Mouse (Mus musculus): ENCODE results near the gene Gm10974. TPM values are rescaled to one million over a fixed set of nuclear protein-coding genes. Genes with fewer than 3 reads are reported as not detected.

Gene Gm10974
- polyA plus RNA-seq, 1 experiment = not detected

- WGBS = 69% methylated on average over 8 of the region's 8 CpGs
- H3K27ac ChIP-seq (ENCODE audit: insufficient read depth, low read length) = no peak overlapping the region
- H3K4me3 ChIP-seq (replicated peaks; ENCODE audit: insufficient read depth, low read depth, low read length) = no peak overlapping the region
- no peak for DNase-seq
- TF ChIP-seq CTCF (IDR thresholded peaks at IDR 0.05; ENCODE audit: borderline replicate concordance, insufficient read depth, low read depth, low read length) = no peak
- no peaks in the 10 kb centered on the region for H3K27me3 ChIP-seq (ENCODE audit: control insufficient read depth, insufficient read depth, low read length)
- no peaks in the 10 kb centered on the region; the same call in 1 of the 2 replicates for H3K4me1 ChIP-seq (ENCODE audit: control insufficient read depth, insufficient read depth, low read length)
Measured at GRCm38 (mm10) chr7:66401605-66402004, 35.9 kb downstream of the Gm10974 start.

DNA sequence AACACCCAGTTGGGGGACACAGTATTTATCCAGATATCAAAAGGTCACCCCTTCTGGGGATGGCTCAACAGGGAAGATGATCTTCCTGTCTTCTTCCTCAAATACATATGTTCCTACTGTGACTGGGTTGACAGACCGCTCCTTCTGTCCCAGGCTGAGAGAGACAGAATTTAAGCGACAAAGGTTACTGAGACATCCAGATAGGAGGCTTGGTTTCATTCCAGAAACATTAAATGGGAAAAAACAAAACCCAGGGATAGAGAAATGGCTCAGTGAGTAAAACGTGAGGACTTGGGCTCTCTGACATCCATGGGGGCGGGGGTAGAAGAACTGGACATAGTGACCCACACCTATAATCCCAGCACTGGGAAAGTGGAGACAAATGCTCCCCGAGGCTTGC, 37.2 kb downstream of the Gm10974 start:
- WGBS = 78% methylated on average over 5 of the region's 5 CpGs
- Histone ChIP-seq H3K27ac (ENCODE audit: insufficient read depth, low read length) (no peak overlapping the region), H3K4me3 (replicated peaks; ENCODE audit: insufficient read depth, low read depth, low read length) (no peak overlapping the region), H3K27me3 (ENCODE audit: control insufficient read depth, insufficient read depth, low read length) (no peaks in the 10 kb centered on the region), H3K4me1 (ENCODE audit: control insufficient read depth, insufficient read depth, low read length) (no peaks in the 10 kb centered on the region)
- no peak for DNase-seq
- TF ChIP-seq CTCF (IDR thresholded peaks at IDR 0.05; ENCODE audit: borderline replicate concordance, insufficient read depth, low read depth, low read length) (no peak), POLR2A (IDR thresholded peaks at IDR 0.05; ENCODE audit: borderline replicate concordance, insufficient read depth, low read length) (no peak)

- Histone ChIP-seq H3K4me1 (ENCODE audit: control insufficient read depth, insufficient read depth, low read length) (no peaks in the 10 kb centered on the region), H3K27ac (ENCODE audit: insufficient read depth, low read length) (no peak overlapping the region), H3K27me3 (ENCODE audit: control insufficient read depth, insufficient read depth, low read length) (no peaks in the 10 kb centered on the region), H3K4me3 (replicated peaks; ENCODE audit: insufficient read depth, low read depth, low read length) (no peak overlapping the region)
- no peak for DNase-seq
- TF ChIP-seq CTCF (IDR thresholded peaks at IDR 0.05; ENCODE audit: borderline replicate concordance, insufficient read depth, low read depth, low read length) (no peak), POLR2A (IDR thresholded peaks at IDR 0.05; ENCODE audit: borderline replicate concordance, insufficient read depth, low read length) (no peak)
- WGBS = 28% methylated on average over 10 of the region's 10 CpGs
Measured at GRCm38 (mm10) chr7:66404141-66404540, 38.4 kb downstream of the Gm10974 start.

DNA sequence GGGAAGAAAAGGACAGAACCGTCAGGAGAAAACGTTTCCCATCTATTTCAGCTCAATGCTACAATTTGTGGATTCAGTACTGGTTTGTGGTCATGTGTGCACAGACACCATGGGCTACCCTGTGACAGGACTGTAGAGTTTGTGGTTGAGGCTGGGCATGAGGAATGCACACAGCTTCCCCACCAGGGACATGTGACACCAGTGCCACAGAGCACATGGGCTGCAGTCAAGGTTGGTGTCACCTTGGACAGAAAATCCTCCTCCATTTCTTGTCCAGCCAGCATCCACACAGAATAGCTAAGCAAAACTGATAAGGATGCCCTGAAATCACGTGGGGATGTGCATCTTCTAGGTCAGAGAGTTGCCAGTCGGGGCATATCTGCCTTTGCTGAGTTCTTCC, 39.1 kb downstream of the Gm10974 start:
- H3K4me3 ChIP-seq (replicated peaks; ENCODE audit: insufficient read depth, low read depth, low read length) = no peak overlapping the region
- 78% methylated on average over 4 of the region's 4 CpGs for WGBS
- DNase-seq = no peak
- TF ChIP-seq POLR2A (IDR thresholded peaks at IDR 0.05; ENCODE audit: borderline replicate concordance, insufficient read depth, low read length) = no peak
- no peak for TF ChIP-seq CTCF (IDR thresholded peaks at IDR 0.05; ENCODE audit: borderline replicate concordance, insufficient read depth, low read depth, low read length)
- no peak overlapping the region for H3K27ac ChIP-seq (ENCODE audit: insufficient read depth, low read length)
- no peaks in the 10 kb centered on the region for H3K4me1 ChIP-seq (ENCODE audit: control insufficient read depth, insufficient read depth, low read length)
- no peaks in the 10 kb centered on the region for H3K27me3 ChIP-seq (ENCODE audit: control insufficient read depth, insufficient read depth, low read length)

GRCm38 (mm10) chr7:66405541-66405940, 39.8 kb downstream of the Gm10974 start:
- 61% methylated on average over 11 of the region's 11 CpGs for WGBS
- H3K27me3 ChIP-seq (ENCODE audit: control insufficient read depth, insufficient read depth, low read length) = no peaks in the 10 kb centered on the region
- no peak overlapping the region for H3K4me3 ChIP-seq (replicated peaks; ENCODE audit: insufficient read depth, low read depth, low read length)
- no peak overlapping the region for H3K27ac ChIP-seq (ENCODE audit: insufficient read depth, low read length)
- TF ChIP-seq POLR2A (IDR thresholded peaks at IDR 0.05; ENCODE audit: borderline replicate concordance, insufficient read depth, low read length) = no peak
- TF ChIP-seq CTCF (IDR thresholded peaks at IDR 0.05; ENCODE audit: borderline replicate concordance, insufficient read depth, low read depth, low read length) = no peak
- DNase-seq = no peak
- no peaks in the 10 kb centered on the region for H3K4me1 ChIP-seq (ENCODE audit: control insufficient read depth, insufficient read depth, low read length)

DNA sequence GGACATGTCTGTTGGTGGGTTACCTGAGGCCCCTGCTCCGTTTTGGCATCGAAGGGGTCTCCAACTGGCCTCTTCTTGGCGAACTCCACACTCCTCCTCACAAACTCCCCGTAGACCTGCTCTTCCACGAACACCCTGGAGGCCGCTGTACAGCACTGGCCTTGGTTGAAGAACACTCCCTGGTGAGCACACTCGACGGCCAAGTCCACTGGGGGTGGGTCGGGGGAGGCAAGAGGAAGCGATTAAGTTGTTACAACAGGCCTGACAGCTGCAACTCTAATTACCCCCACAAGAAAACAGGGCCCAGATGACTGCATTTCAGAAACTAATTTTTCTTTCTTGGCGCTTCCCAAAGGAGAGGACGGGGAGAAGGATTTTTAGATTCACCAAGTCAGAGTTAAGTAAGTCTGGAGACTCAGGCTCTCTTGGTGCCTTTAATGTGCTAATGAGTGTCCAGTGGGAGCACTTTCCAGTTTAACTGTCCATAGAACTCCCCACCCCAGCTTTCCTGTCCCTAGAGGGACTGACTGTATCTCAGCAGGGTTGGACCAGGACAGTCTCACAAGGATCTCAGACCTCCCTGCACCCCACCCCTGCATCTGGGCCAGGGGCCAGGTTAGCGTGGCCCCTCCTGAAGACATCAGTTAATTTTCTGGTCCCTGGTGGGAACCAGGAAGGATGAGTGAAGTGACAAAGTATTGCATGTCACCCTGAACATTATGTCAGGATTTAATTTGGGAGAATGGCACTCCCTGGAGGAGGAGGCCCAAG, 40.4 kb downstream of the Gm10974 start:
- no peak overlapping the region for H3K4me3 ChIP-seq (replicated peaks; ENCODE audit: insufficient read depth, low read depth, low read length)
- DNase-seq = no peak
- H3K27ac ChIP-seq (ENCODE audit: insufficient read depth, low read length) = no peak overlapping the region
- H3K4me1 ChIP-seq (ENCODE audit: control insufficient read depth, insufficient read depth, low read length) = no peaks in the 10 kb centered on the region
- WGBS = 41% methylated on average over 13 of the region's 13 CpGs
- H3K27me3 ChIP-seq (ENCODE audit: control insufficient read depth, insufficient read depth, low read length) = no peaks in the 10 kb centered on the region
- no peak for TF ChIP-seq POLR2A (IDR thresholded peaks at IDR 0.05; ENCODE audit: borderline replicate concordance, insufficient read depth, low read length)
- no peak for TF ChIP-seq CTCF (IDR thresholded peaks at IDR 0.05; ENCODE audit: borderline replicate concordance, insufficient read depth, low read depth, low read length)

DNA sequence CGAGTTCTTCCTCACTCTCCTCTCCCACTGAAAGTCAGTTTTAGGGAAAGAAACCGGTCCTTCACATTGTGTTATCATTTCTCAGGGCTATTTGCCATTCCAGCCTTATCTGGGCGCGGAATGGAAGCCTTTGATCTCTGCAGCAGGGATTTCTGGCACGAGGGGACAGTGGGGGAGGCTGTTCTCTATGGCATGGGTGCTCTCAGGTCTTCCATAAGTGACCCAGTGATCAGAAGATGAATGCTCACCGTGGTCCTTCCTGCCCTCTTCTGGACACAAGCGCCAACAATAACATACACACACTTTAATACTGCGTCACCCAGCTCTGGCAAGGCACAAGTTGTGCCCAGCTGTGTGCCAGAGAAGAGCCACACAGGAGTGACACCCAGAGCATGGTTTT, 41.3 kb downstream of the Gm10974 start:
- DNase-seq = no peak
- H3K27me3 ChIP-seq (ENCODE audit: control insufficient read depth, insufficient read depth, low read length) = no peaks in the 10 kb centered on the region

DNA sequence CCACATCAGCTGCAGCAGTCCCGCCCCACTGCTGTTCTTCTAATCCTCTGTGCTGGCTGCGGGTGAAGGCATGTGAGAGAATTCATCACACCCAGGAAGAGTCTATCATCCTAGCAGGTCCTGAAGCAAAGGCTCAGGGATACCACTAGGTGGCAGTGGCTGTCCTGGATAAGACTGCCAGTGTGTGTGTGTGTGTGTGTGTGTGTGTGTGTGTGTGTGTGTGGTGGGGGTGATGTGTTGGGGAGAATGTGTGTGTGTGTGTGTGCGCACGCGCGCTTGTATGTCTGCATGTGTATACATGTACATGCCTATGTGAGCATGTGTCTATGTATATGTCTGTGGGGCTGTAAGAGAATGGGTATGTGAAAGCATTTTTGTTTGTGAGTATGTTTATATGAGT, 43.7 kb downstream of the Gm10974 start:
- peak; percentile 30; the same call in 1 of the 2 replicates for TF ChIP-seq CTCF (IDR thresholded peaks at IDR 0.05; ENCODE audit: borderline replicate concordance, insufficient read depth, low read depth, low read length)
- TF ChIP-seq POLR2A (IDR thresholded peaks at IDR 0.05; ENCODE audit: borderline replicate concordance, insufficient read depth, low read length) = no peak
- Histone ChIP-seq H3K27me3 (ENCODE audit: control insufficient read depth, insufficient read depth, low read length) (no peaks in the 10 kb centered on the region), H3K4me1 (ENCODE audit: control insufficient read depth, insufficient read depth, low read length) (peaks cover 2% of the 10 kb centered on the region; the same call in 1 of the 2 replicates), H3K4me3 (replicated peaks; ENCODE audit: insufficient read depth, low read depth, low read length) (no peak overlapping the region), H3K27ac (ENCODE audit: insufficient read depth, low read length) (no peak overlapping the region)
- WGBS = 73% methylated on average over 6 of the region's 6 CpGs
- DNase-seq = no peak

More for the DNA sequence above, 41.3 kb downstream of the Gm10974 start:
- 87% methylated on average over 8 of the region's 8 CpGs for WGBS
- no peak for TF ChIP-seq POLR2A (IDR thresholded peaks at IDR 0.05; ENCODE audit: borderline replicate concordance, insufficient read depth, low read length)
- TF ChIP-seq CTCF (IDR thresholded peaks at IDR 0.05; ENCODE audit: borderline replicate concordance, insufficient read depth, low read depth, low read length) = no peak
- Histone ChIP-seq H3K4me3 (replicated peaks; ENCODE audit: insufficient read depth, low read depth, low read length) (no peak overlapping the region), H3K27ac (ENCODE audit: insufficient read depth, low read length) (no peak overlapping the region), H3K4me1 (ENCODE audit: control insufficient read depth, insufficient read depth, low read length) (no peaks in the 10 kb centered on the region)

All from cerebellum, adult 2 months (tissue).